Mouse (Mus musculus) stomach, embryonic 14.5 days (tissue): ENCODE results near the gene Erc2. TPM values are rescaled to one million over a fixed set of nuclear protein-coding genes. Genes with fewer than 3 reads are reported as not detected.
A peak's percentile ranks its signal among the peaks of the same experiment; 100 is the strongest.

ENCODE experiments used
- ATAC-seq: fragments of 200-750 bp; cut with Nextera tagmentation; 2 replicates; pipeline ENCODE4 v1.8.0; 2017; ENCODE audit warnings: low read depth, moderate TSS enrichment; ENCODE audit not compliant: insufficient number of reproducible peaks, insufficient read depth, low FRiP score
- H3K27ac ChIP-seq: fragments of 300-500 bp; sonication (generic); 2 replicates; pipeline ENCODE4 v1.5.1; 2014; ENCODE audit warnings: mild to moderate bottlenecking, low read length, moderate library complexity, mixed read lengths
- H3K27me3 ChIP-seq: fragments of 300-500 bp; sonication (generic); 2 replicates; pipeline ENCODE4 v1.6.1; 2014; ENCODE audit warnings: low read length, control low read depth, mixed read lengths; ENCODE audit not compliant: control insufficient read depth, insufficient read depth
- H3K36me3 ChIP-seq: fragments of 300-500 bp; sonication (generic); 2 replicates; pipeline ENCODE4 v1.6.1; 2014; ENCODE audit warnings: mild to moderate bottlenecking, control low read depth, low read length, moderate library complexity, mixed read lengths; ENCODE audit not compliant: control insufficient read depth, insufficient read depth
- H3K4me1 ChIP-seq: fragments of 300-500 bp; sonication (generic); 2 replicates; pipeline ENCODE4 v1.6.1; 2014; ENCODE audit warnings: low read length, control low read depth, mixed read lengths; ENCODE audit not compliant: control insufficient read depth, insufficient read depth
- H3K4me2 ChIP-seq: fragments of 300-500 bp; sonication (generic); replicated peaks from 2 replicates; pipeline ENCODE4 v1.6.1; 2014; ENCODE audit warnings: low read depth, low read length, control low read depth
- H3K4me3 ChIP-seq: fragments of 300-500 bp; sonication (generic); 2 replicates; pipeline ENCODE4 v1.5.1; 2014; ENCODE audit warnings: low read depth, low read length, control low read depth
- H3K9ac ChIP-seq: fragments of 300-500 bp; sonication (generic); replicated peaks from 2 replicates; pipeline ENCODE4 v1.6.1; 2014; ENCODE audit warnings: low read depth, mild to moderate bottlenecking, control low read depth, low read length, moderate library complexity, mixed read lengths
- H3K9me3 ChIP-seq: fragments of 300-500 bp; sonication (generic); 2 replicates; pipeline ENCODE4 v1.6.1; 2016; ENCODE audit warnings: low read depth, low read length, control low read depth; ENCODE audit not compliant: control insufficient read depth
- WGBS: fragments of 180-500 bp; shearing (Covaris S2); extraction: QIAGEN DNeasy Blood & Tissue Kit; methylation state at CpG from one replicate; pipeline ENCODE4 v1.1.7; 2014; 5-methylcytosine and 5-hydroxymethylcytosine counted together
- polyA plus RNA-seq: library from polyadenylated mRNA; unstranded; fragments of >200 nt; fragmentation: Nextera tagmentation; extraction: Ambion mirVana; gene quantifications from 2 replicates; pipeline ENCODE4 v1.2.1, GENCODE M21; 2014

The Erc2 gene
- polyA plus RNA-seq, 1 experiment from 2014 or later, result 7.7 TPM

DNA sequence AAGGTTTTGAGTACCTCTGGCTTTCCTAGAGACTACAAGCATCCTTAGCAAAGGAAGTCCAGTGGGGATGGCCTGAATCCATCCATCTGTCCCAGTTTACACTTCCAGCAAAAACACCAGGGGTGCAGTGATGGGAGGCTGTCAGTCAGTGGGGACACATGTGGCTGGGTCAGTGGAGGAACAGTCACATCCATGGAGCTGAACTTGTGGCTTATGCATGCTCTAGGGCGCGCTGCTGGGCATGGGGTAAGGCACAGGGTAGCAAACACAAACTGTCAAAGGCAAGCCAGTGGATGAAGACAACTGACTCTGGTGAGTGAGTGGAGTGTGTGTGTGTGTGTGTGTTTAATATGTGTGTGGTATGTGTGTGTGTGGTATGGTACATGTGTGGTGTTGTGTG, 881.0 kb downstream of the Erc2 start:
- Histone ChIP-seq H3K9ac (no peak overlapping the region), H3K36me3 (no peaks in the 10 kb centered on the region), H3K27me3 (no peaks in the 10 kb centered on the region), H3K27ac (no peak overlapping the region), H3K4me3 (no peak overlapping the region), H3K9me3 (no peaks in the 10 kb centered on the region), H3K4me1 (no peaks in the 10 kb centered on the region), H3K4me2 (no peak overlapping the region)
- no peak for ATAC-seq
- WGBS, result 90% methylated on average over 2 of the region's 2 CpGs

GRCm38 (mm10) chr14:28504101-28505050, 882.1 kb downstream of the Erc2 start, which contains the start of gene Wnt5a:
Gene Wnt5a, plus strand, starts transcription at chr14:28504750.
- WGBS, result 2% methylated on average over 53 of the region's 53 CpGs
- Histone ChIP-seq H3K27me3 (no peaks in the 10 kb centered on the region), H3K9me3 (no peaks in the 10 kb centered on the region), H3K36me3 (no peaks in the 10 kb centered on the region), H3K4me1 (peaks cover 5% of the 10 kb centered on the region; the same call in 1 of the 2 replicates), H3K27ac (peak within 1 kb of the TSS; percentile 95), H3K4me3 (peak within 1 kb of the TSS; percentile 75), H3K9ac (peak within 1 kb of the TSS; percentile 87), H3K4me2 (peak within 1 kb of the TSS; percentile 77)
- peak; percentile 67; the same call in 1 of the 2 replicates for ATAC-seq

DNA sequence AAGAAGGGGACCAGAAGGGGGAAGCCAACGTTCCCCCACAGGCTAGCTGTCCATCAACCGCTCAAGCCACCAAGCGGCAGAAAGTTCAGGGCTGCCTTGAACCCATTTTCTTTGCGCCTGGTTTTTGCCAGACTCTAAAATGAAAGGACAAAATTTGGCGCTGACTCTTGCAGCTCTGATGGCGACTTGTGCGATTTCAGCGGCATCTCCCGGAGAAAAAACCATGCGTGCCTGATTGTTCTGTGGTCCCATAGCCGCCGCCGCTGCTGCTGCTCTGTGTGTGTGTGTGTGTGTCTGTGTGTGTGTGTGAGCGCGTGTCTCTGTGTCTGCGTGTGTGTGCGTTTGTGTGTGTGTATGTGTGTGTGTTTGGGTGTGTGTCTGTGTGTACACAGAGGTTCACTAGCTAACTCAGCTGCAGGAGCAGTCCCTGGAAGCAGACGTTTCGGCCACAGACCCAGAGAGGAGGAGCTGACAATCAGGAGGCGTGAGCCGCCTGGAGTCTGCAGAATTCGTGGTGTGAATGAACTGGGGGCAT, 882.9 kb downstream of the Erc2 start:
- peaks cover 7% of the 10 kb centered on the region; the same call in 1 of the 2 replicates for H3K4me1 ChIP-seq
- no peaks in the 10 kb centered on the region for H3K27me3 ChIP-seq

DNA sequence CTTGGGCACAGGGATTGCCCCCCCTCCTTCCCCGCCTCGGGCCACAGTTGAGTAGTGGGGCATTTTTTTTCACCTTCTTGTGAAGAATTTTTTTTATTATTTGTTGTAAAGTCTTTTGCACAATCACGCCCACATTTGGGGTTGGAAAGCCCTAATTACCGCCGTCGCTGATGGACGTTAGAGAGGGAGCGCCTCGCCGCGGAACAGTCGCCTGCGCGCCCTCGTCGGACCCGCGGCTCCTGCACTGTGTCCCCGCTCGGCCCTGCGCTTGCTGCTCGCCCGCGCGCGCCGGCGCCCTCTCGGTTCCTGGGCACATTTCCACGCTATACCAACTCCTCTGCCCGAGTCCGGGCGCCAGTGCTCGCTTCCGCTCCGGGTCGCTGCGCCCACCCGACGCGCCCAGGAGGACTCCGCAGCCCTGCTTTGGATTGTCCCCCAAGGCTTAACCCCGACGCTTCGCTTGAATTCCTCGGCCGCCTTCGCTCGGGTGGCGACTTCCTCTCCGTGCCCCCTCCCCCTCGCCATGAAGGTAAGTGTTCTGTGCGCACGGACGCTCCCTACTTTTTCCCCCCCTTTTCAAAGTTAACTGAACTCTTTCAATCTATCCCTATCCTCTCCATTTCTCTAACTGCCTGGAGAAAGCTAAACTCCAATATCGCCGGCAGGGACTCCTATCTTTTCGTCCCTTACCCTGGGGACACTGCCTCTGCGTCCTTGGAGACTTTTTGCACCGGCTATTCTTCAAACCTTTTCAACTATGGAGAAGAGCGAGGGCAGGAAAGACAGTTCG, 883.6 kb downstream of the Erc2 start:
- Histone ChIP-seq H3K4me2 (peak overlapping the region; percentile 77), H3K4me3 (peak overlapping the region; percentile 75), H3K4me1 (peaks cover 13% of the 10 kb centered on the region; the same call in 1 of the 2 replicates), H3K36me3 (no peaks in the 10 kb centered on the region), H3K9ac (peak overlapping the region; percentile 87), H3K9me3 (no peaks in the 10 kb centered on the region), H3K27me3 (no peaks in the 10 kb centered on the region), H3K27ac (peak overlapping the region; percentile 95)
- ATAC-seq, result no peak
- WGBS, result under 1% methylated on average over 62 of the region's 62 CpGs

More for the DNA sequence above, 882.9 kb downstream of the Erc2 start:
- under 1% methylated on average over 22 of the region's 22 CpGs for WGBS
- peak overlapping the region; percentile 75 for H3K4me3 ChIP-seq
- peak; percentile 47 for ATAC-seq
- H3K9me3 ChIP-seq, result no peaks in the 10 kb centered on the region
- H3K27ac ChIP-seq, result peak overlapping the region; percentile 95
- no peaks in the 10 kb centered on the region for H3K36me3 ChIP-seq
- H3K4me2 ChIP-seq, result peak overlapping the region; percentile 77
- H3K9ac ChIP-seq, result peak overlapping the region; percentile 87

- H3K9ac ChIP-seq, result peak overlapping the region; percentile 87
- no peak for ATAC-seq
- H3K4me3 ChIP-seq, result peak overlapping the region; percentile 75
- peak overlapping the region; percentile 95 for H3K27ac ChIP-seq
- peak overlapping the region; percentile 77 for H3K4me2 ChIP-seq
- peaks cover 19% of the 10 kb centered on the region; the same call in 1 of the 2 replicates for H3K4me1 ChIP-seq
- no peaks in the 10 kb centered on the region for H3K36me3 ChIP-seq
- no peaks in the 10 kb centered on the region for H3K27me3 ChIP-seq
- H3K9me3 ChIP-seq, result no peaks in the 10 kb centered on the region
- 1% methylated on average over 29 of the region's 29 CpGs for WGBS
These were observed 884.2 kb downstream of the Erc2 start for GRCm38 (mm10) chr14:28506376-28506831.

GRCm38 (mm10) chr14:28507011-28507410, 884.8 kb downstream of the Erc2 start:
- Histone ChIP-seq H3K9ac (peak overlapping the region; percentile 87), H3K4me3 (peak overlapping the region; percentile 75), H3K27ac (peak overlapping the region; percentile 95), H3K4me2 (peak overlapping the region; percentile 77), H3K4me1 (peaks cover 20% of the 10 kb centered on the region; the same call in 1 of the 2 replicates), H3K36me3 (no peaks in the 10 kb centered on the region), H3K27me3 (no peaks in the 10 kb centered on the region), H3K9me3 (no peaks in the 10 kb centered on the region)
- no peak for ATAC-seq
- 1% methylated on average over 15 of the region's 15 CpGs for WGBS

- ATAC-seq, result no peak
- H3K27ac ChIP-seq, result peak overlapping the region; percentile 95
These were observed 885.2 kb downstream of the Erc2 start for GRCm38 (mm10) chr14:28507471-28507870.

More at GRCm38 (mm10) chr14:28507471-28507870, 885.2 kb downstream of the Erc2 start:
- peak overlapping the region; percentile 77 for H3K4me2 ChIP-seq
- no peaks in the 10 kb centered on the region for H3K9me3 ChIP-seq
- WGBS, result 1% methylated on average over 18 of the region's 18 CpGs
- H3K4me1 ChIP-seq, result peaks cover 20% of the 10 kb centered on the region; the same call in 1 of the 2 replicates
- H3K9ac ChIP-seq, result peak overlapping the region; percentile 87
- peaks cover 3% of the 10 kb centered on the region; the same call in 1 of the 2 replicates for H3K36me3 ChIP-seq
- H3K4me3 ChIP-seq, result peak overlapping the region; percentile 75
- no peaks in the 10 kb centered on the region for H3K27me3 ChIP-seq
